Mouse (Mus musculus) c-Kit-positive CD71-negative TER-119-negative erythroid progenitor cells, embryonic 14.5 days (primary cell): ENCODE results near the gene Ahnak2.
"Not testable (repeated sequence)": the region's sequence is repeated elsewhere in the genome, so short reads cannot be mapped to it uniquely, and the experiment has no call there.

ENCODE experiments used
- DNase-seq: peaks from one replicate; pipeline ENCODE4 v3.0.0-alpha.2; 2013; ENCODE audit warnings: low read depth

Gene Ahnak2

GRCm38 (mm10) chr12:112801864-112802846 is at the start of gene Ahnak2:
TSS of gene Ahnak2 (minus strand) at chr12:112802657.
- DNase-seq, result no peak

GRCm38 (mm10) chr12:112851116-112851515 is 48.7 kb upstream of the Ahnak2 start:
- no peak for DNase-seq

- DNase-seq, result no peak
Observed at GRCm38 (mm10) chr12:112850344-112850743, 47.9 kb upstream of the Ahnak2 start.

GRCm38 (mm10) chr12:112849235-112850022 is 47.0 kb upstream of the Ahnak2 start:
- no peak for DNase-seq

- no peak for DNase-seq
Observed at GRCm38 (mm10) chr12:112847880-112848279, 45.4 kb upstream of the Ahnak2 start.

- DNase-seq, result peak; percentile 83
Observed at GRCm38 (mm10) chr12:112843803-112844202, 41.3 kb upstream of the Ahnak2 start.

GRCm38 (mm10) chr12:112842128-112842527 is 39.7 kb upstream of the Ahnak2 start:
- DNase-seq, result not testable (repeated sequence)

- not testable (repeated sequence) for DNase-seq
Observed at GRCm38 (mm10) chr12:112841338-112841892, 39.0 kb upstream of the Ahnak2 start.

- DNase-seq, result no peak
Observed at GRCm38 (mm10) chr12:112840209-112841086, 38.0 kb upstream of the Ahnak2 start.

GRCm38 (mm10) chr12:112835046-112835445 is 32.6 kb upstream of the Ahnak2 start:
- DNase-seq, result no peak

GRCm38 (mm10) chr12:112833527-112833926 is 31.1 kb upstream of the Ahnak2 start:
- no peak for DNase-seq

GRCm38 (mm10) chr12:112832411-112832810 is 30.0 kb upstream of the Ahnak2 start:
- no peak for DNase-seq

- no peak for DNase-seq
Observed at GRCm38 (mm10) chr12:112830570-112830969, 28.1 kb upstream of the Ahnak2 start.

GRCm38 (mm10) chr12:112830141-112830540 is 27.7 kb upstream of the Ahnak2 start:
- no peak for DNase-seq

- peak; percentile 96 for DNase-seq
Observed at GRCm38 (mm10) chr12:112829244-112829864, 26.9 kb upstream of the Ahnak2 start, which contains the start of gene Cdca4. TSS of gene Cdca4 (minus strand) at chr12:112829423.

- peak; percentile 55 for DNase-seq
Observed at GRCm38 (mm10) chr12:112828501-112829243, 26.2 kb upstream of the Ahnak2 start.

- no peak for DNase-seq
Observed at GRCm38 (mm10) chr12:112825901-112826300, 23.4 kb upstream of the Ahnak2 start.

GRCm38 (mm10) chr12:112823221-112823620 is 20.8 kb upstream of the Ahnak2 start:
- no peak for DNase-seq

GRCm38 (mm10) chr12:112822676-112823075 is 20.2 kb upstream of the Ahnak2 start:
- DNase-seq, result no peak

GRCm38 (mm10) chr12:112821974-112822373 is 19.5 kb upstream of the Ahnak2 start:
- no peak for DNase-seq
